Mouse (Mus musculus): ENCODE measurements around the gene Zfp260. TPM values are rescaled to one million over a fixed set of nuclear protein-coding genes. Genes with fewer than 3 reads are reported as not detected.

The Zfp260 gene
- polyA plus RNA-seq (2014; fragmentation: Nextera tagmentation; extraction: Ambion mirVana) = 48.6 and 54.6 TPM in 2 replicates

GRCm38 (mm10) chr7:30094646-30095429 is at the start of gene Zfp260:
Zfp260 (plus strand) TSS chr7:30094777.
- Histone ChIP-seq H3K9ac (ENCODE audit: low read depth, low read length) (peak within 1 kb of the TSS; percentile 60), H3K36me3 (ENCODE audit: control insufficient read depth, insufficient read depth, low read length) (peaks cover 7% of the 10 kb centered on the region; the same call in 1 of the 2 replicates), H3K4me2 (peak within 1 kb of the TSS; percentile 81), H3K4me3 (ENCODE audit: low read depth, low read length) (peak within 1 kb of the TSS; percentile 59), H3K27ac (ENCODE audit: low read depth, low read length) (peak within 1 kb of the TSS; percentile 76), H3K27me3 (replicated peaks; ENCODE audit: control insufficient read depth, insufficient read depth, low read length) (no peaks in the 10 kb centered on the region), H3K4me1 (replicated peaks; ENCODE audit: control insufficient read depth, insufficient read depth, low read length) (peaks cover 20% of the 10 kb centered on the region), H3K9me3 (ENCODE audit: control insufficient read depth, low read length) (no peaks in the 10 kb centered on the region)
- DNase-seq (ENCODE audit: low spot score) (peak; percentile 85), ATAC-seq (replicated peaks; ENCODE audit: low FRiP score) (peak; percentile 69)
- WGBS = under 1% methylated on average over 26 of the region's 26 CpGs

DNA sequence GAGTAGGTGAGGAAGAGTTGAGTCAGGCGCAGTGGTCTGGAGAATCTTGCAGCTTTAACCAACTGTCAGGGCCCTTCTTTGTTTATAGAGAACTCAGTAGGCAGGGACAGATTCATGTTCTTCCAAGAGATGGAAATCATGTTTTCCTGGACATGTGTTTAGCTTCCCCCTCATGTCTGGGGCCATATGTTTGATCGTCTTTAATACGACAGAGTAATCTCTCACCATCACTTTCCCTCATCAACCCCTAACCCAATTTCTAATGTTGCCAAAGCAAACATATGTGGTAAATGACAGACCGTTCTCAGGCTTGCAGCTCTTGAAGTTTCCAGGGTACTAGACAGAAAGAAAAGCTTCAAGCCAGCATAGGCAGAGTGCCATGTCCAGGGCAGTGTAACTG is 46.5 kb upstream of the Zfp260 start:
- no peak for ATAC-seq (replicated peaks; ENCODE audit: low FRiP score)
- 83% methylated on average over 4 of the region's 4 CpGs for WGBS
- H3K36me3 ChIP-seq (ENCODE audit: control insufficient read depth, insufficient read depth, low read length) = no peaks in the 10 kb centered on the region

DNA sequence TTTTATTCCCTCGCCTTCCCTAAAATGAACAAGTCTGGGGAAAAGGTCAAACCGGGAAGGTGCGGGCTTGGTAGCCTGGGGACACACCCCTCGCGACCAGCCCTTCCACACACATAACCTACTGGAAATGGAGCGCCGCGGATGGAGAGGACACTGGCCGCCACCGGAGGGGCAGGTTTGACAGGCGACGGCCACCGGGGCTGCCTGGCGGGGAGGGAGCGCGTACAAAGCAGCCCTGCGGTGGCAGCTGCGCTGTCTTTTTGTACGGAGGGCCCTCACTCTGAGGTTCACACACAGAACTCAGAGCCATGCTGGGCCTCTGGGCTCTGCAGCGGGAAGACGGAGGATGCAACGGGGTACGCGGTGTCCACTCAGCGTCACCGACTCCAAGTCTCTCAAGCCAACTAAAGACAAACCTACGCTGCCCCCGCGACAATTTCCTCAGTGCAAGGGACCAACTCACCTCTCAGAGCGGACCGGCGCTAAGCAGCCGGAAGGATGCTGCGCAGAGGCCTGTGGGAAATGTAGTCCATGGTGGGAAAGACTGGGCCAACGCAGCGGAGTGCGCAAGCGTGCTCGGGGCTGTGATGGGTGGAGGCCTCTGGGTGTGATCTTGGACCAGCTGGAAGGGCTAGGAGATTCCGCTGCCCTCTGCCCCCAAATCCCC is 43.6 kb upstream of the Zfp260 start, which contains the start of gene Zfp14:
Gene Zfp14 (minus strand): TSS at position 499 of the 667 bp plus-strand sequence.
- peak; percentile 83 for DNase-seq (ENCODE audit: low spot score)
- WGBS = under 1% methylated on average over 40 of the region's 40 CpGs
- H3K27ac ChIP-seq (ENCODE audit: low read depth, low read length) = no peak within 1 kb of the TSS

More for the DNA sequence above, 46.5 kb upstream of the Zfp260 start:
- Histone ChIP-seq H3K4me2 (no peak overlapping the region), H3K4me3 (ENCODE audit: low read depth, low read length) (no peak overlapping the region), H3K27me3 (replicated peaks; ENCODE audit: control insufficient read depth, insufficient read depth, low read length) (no peaks in the 10 kb centered on the region), H3K27ac (ENCODE audit: low read depth, low read length) (no peak overlapping the region), H3K4me1 (replicated peaks; ENCODE audit: control insufficient read depth, insufficient read depth, low read length) (peaks cover 4% of the 10 kb centered on the region), H3K9me3 (ENCODE audit: control insufficient read depth, low read length) (no peaks in the 10 kb centered on the region), H3K9ac (ENCODE audit: low read depth, low read length) (no peak overlapping the region)
- no peak for DNase-seq (ENCODE audit: low spot score)

GRCm38 (mm10) chr7:30053591-30053990 is 41.0 kb upstream of the Zfp260 start:
- H3K4me3 ChIP-seq (ENCODE audit: low read depth, low read length) = no peak overlapping the region
- WGBS = 13% methylated on average over 3 of the region's 3 CpGs
- no peak overlapping the region for H3K4me2 ChIP-seq
- ATAC-seq (replicated peaks; ENCODE audit: low FRiP score) (no peak), DNase-seq (ENCODE audit: low spot score) (no peak)
- no peak overlapping the region for H3K9ac ChIP-seq (ENCODE audit: low read depth, low read length)
- no peaks in the 10 kb centered on the region for H3K9me3 ChIP-seq (ENCODE audit: control insufficient read depth, low read length)
- peaks cover 15% of the 10 kb centered on the region for H3K36me3 ChIP-seq (ENCODE audit: control insufficient read depth, insufficient read depth, low read length)
- peaks cover 4% of the 10 kb centered on the region for H3K4me1 ChIP-seq (replicated peaks; ENCODE audit: control insufficient read depth, insufficient read depth, low read length)
- no peaks in the 10 kb centered on the region for H3K27me3 ChIP-seq (replicated peaks; ENCODE audit: control insufficient read depth, insufficient read depth, low read length)
- no peak overlapping the region for H3K27ac ChIP-seq (ENCODE audit: low read depth, low read length)

More for the DNA sequence above, 43.6 kb upstream of the Zfp260 start, which contains the start of gene Zfp14:
- ATAC-seq (replicated peaks; ENCODE audit: low FRiP score) = peak; percentile 99
- Histone ChIP-seq H3K4me1 (replicated peaks; ENCODE audit: control insufficient read depth, insufficient read depth, low read length) (peaks cover 4% of the 10 kb centered on the region), H3K9me3 (ENCODE audit: control insufficient read depth, low read length) (no peaks in the 10 kb centered on the region), H3K4me3 (ENCODE audit: low read depth, low read length) (peak within 1 kb of the TSS; percentile 58), H3K4me2 (peak within 1 kb of the TSS; percentile 78), H3K36me3 (ENCODE audit: control insufficient read depth, insufficient read depth, low read length) (peaks cover 3% of the 10 kb centered on the region; the same call in 1 of the 2 replicates), H3K9ac (ENCODE audit: low read depth, low read length) (peak within 1 kb of the TSS; percentile 63), H3K27me3 (replicated peaks; ENCODE audit: control insufficient read depth, insufficient read depth, low read length) (no peaks in the 10 kb centered on the region)

DNA sequence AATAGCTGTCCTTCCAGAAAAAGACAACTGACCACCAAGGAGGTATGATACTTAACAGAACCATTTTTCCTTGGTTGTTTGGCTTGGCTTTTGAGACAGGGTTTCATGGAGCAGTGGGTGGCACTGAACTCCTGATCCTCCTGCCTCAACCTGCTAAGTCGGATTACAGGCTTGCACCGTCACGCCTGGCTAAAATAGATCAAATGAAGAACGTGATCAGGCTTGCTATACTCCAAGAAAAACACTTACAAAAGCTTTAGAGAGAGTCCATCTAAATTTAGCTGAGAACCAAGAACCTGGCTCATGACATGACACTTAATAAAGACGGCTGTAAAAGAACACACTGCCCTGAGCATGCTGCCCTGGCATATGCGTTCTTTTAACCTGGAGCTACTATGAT is 34.2 kb upstream of the Zfp260 start:
- H3K4me1 ChIP-seq (replicated peaks; ENCODE audit: control insufficient read depth, insufficient read depth, low read length) = no peaks in the 10 kb centered on the region
- no peaks in the 10 kb centered on the region for H3K9me3 ChIP-seq (ENCODE audit: control insufficient read depth, low read length)
- H3K27me3 ChIP-seq (replicated peaks; ENCODE audit: control insufficient read depth, insufficient read depth, low read length) = no peaks in the 10 kb centered on the region
- no peak overlapping the region for H3K4me2 ChIP-seq
- no peak for DNase-seq (ENCODE audit: low spot score)
- no peak overlapping the region for H3K4me3 ChIP-seq (ENCODE audit: low read depth, low read length)
- H3K36me3 ChIP-seq (ENCODE audit: control insufficient read depth, insufficient read depth, low read length) = peaks cover 30% of the 10 kb centered on the region
- 91% methylated on average over 6 of the region's 6 CpGs for WGBS
- no peak overlapping the region for H3K27ac ChIP-seq (ENCODE audit: low read depth, low read length)
- no peak for ATAC-seq (replicated peaks; ENCODE audit: low FRiP score)
- no peak overlapping the region for H3K9ac ChIP-seq (ENCODE audit: low read depth, low read length)

DNA sequence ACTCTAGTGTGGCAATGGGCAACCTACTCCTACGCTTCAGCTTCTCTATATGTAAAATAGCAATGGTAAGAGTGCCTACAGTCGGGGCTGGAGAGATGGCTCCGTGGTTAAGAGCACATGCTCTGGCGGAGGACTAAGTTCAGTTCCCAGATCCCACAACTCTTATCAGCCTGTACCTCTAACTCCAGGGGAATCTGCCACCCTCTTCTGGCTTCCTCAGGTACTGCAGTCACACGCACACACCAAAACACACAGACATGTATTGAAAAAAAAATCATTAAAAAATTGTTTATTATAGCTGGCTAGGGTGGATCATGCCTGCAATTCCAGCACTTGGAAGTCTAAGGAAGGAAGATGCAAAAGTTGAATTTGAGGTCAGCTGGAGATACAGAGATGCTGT is 32.1 kb upstream of the Zfp260 start:
- Histone ChIP-seq H3K27ac (ENCODE audit: low read depth, low read length) (no peak overlapping the region), H3K4me2 (no peak overlapping the region), H3K9ac (ENCODE audit: low read depth, low read length) (no peak overlapping the region), H3K4me1 (replicated peaks; ENCODE audit: control insufficient read depth, insufficient read depth, low read length) (no peaks in the 10 kb centered on the region), H3K27me3 (replicated peaks; ENCODE audit: control insufficient read depth, insufficient read depth, low read length) (no peaks in the 10 kb centered on the region), H3K9me3 (ENCODE audit: control insufficient read depth, low read length) (no peaks in the 10 kb centered on the region), H3K36me3 (ENCODE audit: control insufficient read depth, insufficient read depth, low read length) (peaks cover 17% of the 10 kb centered on the region), H3K4me3 (ENCODE audit: low read depth, low read length) (no peak overlapping the region)
- DNase-seq (ENCODE audit: low spot score) = no peak
- WGBS = 82% methylated on average over 5 of the region's 5 CpGs
- ATAC-seq (replicated peaks; ENCODE audit: low FRiP score) = no peak

- Histone ChIP-seq H3K9ac (ENCODE audit: low read depth, low read length) (no peak overlapping the region), H3K9me3 (ENCODE audit: control insufficient read depth, low read length) (no peaks in the 10 kb centered on the region), H3K27ac (ENCODE audit: low read depth, low read length) (no peak overlapping the region), H3K27me3 (replicated peaks; ENCODE audit: control insufficient read depth, insufficient read depth, low read length) (no peaks in the 10 kb centered on the region), H3K4me1 (replicated peaks; ENCODE audit: control insufficient read depth, insufficient read depth, low read length) (no peaks in the 10 kb centered on the region), H3K36me3 (ENCODE audit: control insufficient read depth, insufficient read depth, low read length) (peaks cover 18% of the 10 kb centered on the region), H3K4me3 (ENCODE audit: low read depth, low read length) (no peak overlapping the region), H3K4me2 (no peak overlapping the region)
- no peak for ATAC-seq (replicated peaks; ENCODE audit: low FRiP score)
- DNase-seq (ENCODE audit: low spot score) = no peak
- 81% methylated on average over 5 of the region's 5 CpGs for whole genome bisulfite sequencing
Measured at GRCm38 (mm10) chr7:30064622-30065021, 30.0 kb upstream of the Zfp260 start.

- Histone ChIP-seq H3K9ac (ENCODE audit: low read depth, low read length) (peak within 1 kb of the TSS; percentile 80), H3K4me1 (replicated peaks; ENCODE audit: control insufficient read depth, insufficient read depth, low read length) (no peaks in the 10 kb centered on the region), H3K27ac (ENCODE audit: low read depth, low read length) (peak within 1 kb of the TSS; percentile 57; the same call in 1 of the 2 replicates), H3K27me3 (replicated peaks; ENCODE audit: control insufficient read depth, insufficient read depth, low read length) (no peaks in the 10 kb centered on the region), H3K4me3 (ENCODE audit: low read depth, low read length) (peak within 1 kb of the TSS; percentile 85), H3K4me2 (peak within 1 kb of the TSS; percentile 98), H3K9me3 (ENCODE audit: control insufficient read depth, low read length) (no peaks in the 10 kb centered on the region), H3K36me3 (ENCODE audit: control insufficient read depth, insufficient read depth, low read length) (peaks cover 8% of the 10 kb centered on the region)
- under 1% methylated on average over 50 of the region's 50 CpGs for WGBS
- ATAC-seq (replicated peaks; ENCODE audit: low FRiP score) (peak; percentile 94), DNase-seq (ENCODE audit: low spot score) (peak; percentile 83)
Measured at GRCm38 (mm10) chr7:30072146-30073028, 22.2 kb upstream of the Zfp260 start, which contains the start of gene Zfp82. Zfp82 (minus strand) TSS chr7:30072900.

Data from liver, embryonic 11.5 days (tissue).